Mouse (Mus musculus): ENCODE data around the gene Commd2. TPM values are rescaled to one million over a fixed set of nuclear protein-coding genes. Genes with fewer than 3 reads are reported as not detected.
A peak's percentile ranks its signal among the peaks of the same experiment; 100 is the strongest.

Commd2 gene
- polyA plus RNA-seq, 1 experiment: 26.9 TPM

GRCm38 (mm10) chr3:57664682-57665081 lies 13.2 kb upstream of the Commd2 start:
- Histone ChIP-seq H3K4me1 (ENCODE audit: control insufficient read depth, insufficient read depth, low read length) (no peaks in the 10 kb centered on the region), H3K4me3 (ENCODE audit: insufficient read depth, low read length) (no peak overlapping the region), H3K27ac (ENCODE audit: insufficient read depth, low read length) (no peak overlapping the region)
- TF ChIP-seq POLR2A (IDR thresholded peaks at IDR 0.05; ENCODE audit: extremely low read depth, insufficient read depth, low read length): no peak
- TF ChIP-seq CTCF (IDR thresholded peaks at IDR 0.05; ENCODE audit: extremely low read depth, insufficient read depth, low read length): no peak

GRCm38 (mm10) chr3:57663731-57664130 lies 12.2 kb upstream of the Commd2 start:
- no peaks in the 10 kb centered on the region for H3K4me1 ChIP-seq (ENCODE audit: control insufficient read depth, insufficient read depth, low read length)
- TF ChIP-seq POLR2A (IDR thresholded peaks at IDR 0.05; ENCODE audit: extremely low read depth, insufficient read depth, low read length) (no peak), CTCF (IDR thresholded peaks at IDR 0.05; ENCODE audit: extremely low read depth, insufficient read depth, low read length) (peak; percentile 29; the same call in 1 of the 2 replicates)
- no peak overlapping the region for H3K27ac ChIP-seq (ENCODE audit: insufficient read depth, low read length)
- H3K4me3 ChIP-seq (ENCODE audit: insufficient read depth, low read length): no peak overlapping the region

GRCm38 (mm10) chr3:57658608-57659007 lies 7.1 kb upstream of the Commd2 start:
- Histone ChIP-seq H3K4me1 (ENCODE audit: control insufficient read depth, insufficient read depth, low read length) (no peaks in the 10 kb centered on the region), H3K27ac (ENCODE audit: insufficient read depth, low read length) (no peak overlapping the region), H3K4me3 (ENCODE audit: insufficient read depth, low read length) (no peak overlapping the region)
- TF ChIP-seq CTCF (IDR thresholded peaks at IDR 0.05; ENCODE audit: extremely low read depth, insufficient read depth, low read length) (no peak), POLR2A (IDR thresholded peaks at IDR 0.05; ENCODE audit: extremely low read depth, insufficient read depth, low read length) (no peak)

- Histone ChIP-seq H3K4me3 (ENCODE audit: insufficient read depth, low read length) (no peak overlapping the region), H3K4me1 (ENCODE audit: control insufficient read depth, insufficient read depth, low read length) (peaks cover 1% of the 10 kb centered on the region; the same call in 1 of the 2 replicates), H3K27ac (ENCODE audit: insufficient read depth, low read length) (no peak overlapping the region)
- TF ChIP-seq CTCF (IDR thresholded peaks at IDR 0.05; ENCODE audit: extremely low read depth, insufficient read depth, low read length) (no peak), POLR2A (IDR thresholded peaks at IDR 0.05; ENCODE audit: extremely low read depth, insufficient read depth, low read length) (no peak)
These were observed 2.1 kb upstream of the Commd2 start for GRCm38 (mm10) chr3:57653646-57654045.

- no peak overlapping the region for H3K27ac ChIP-seq (ENCODE audit: insufficient read depth, low read length)
- peaks cover 1% of the 10 kb centered on the region; the same call in 1 of the 2 replicates for H3K4me1 ChIP-seq (ENCODE audit: control insufficient read depth, insufficient read depth, low read length)
- no peak overlapping the region; the same call in 1 of the 2 replicates for H3K4me3 ChIP-seq (ENCODE audit: insufficient read depth, low read length)
- TF ChIP-seq CTCF (IDR thresholded peaks at IDR 0.05; ENCODE audit: extremely low read depth, insufficient read depth, low read length): no peak
- TF ChIP-seq POLR2A (IDR thresholded peaks at IDR 0.05; ENCODE audit: extremely low read depth, insufficient read depth, low read length): no peak
These were observed 970 bp upstream of the Commd2 start for GRCm38 (mm10) chr3:57652485-57652884.

- Histone ChIP-seq H3K4me3 (ENCODE audit: insufficient read depth, low read length) (peak overlapping the region; percentile 98), H3K27ac (ENCODE audit: insufficient read depth, low read length) (no peak overlapping the region), H3K4me1 (ENCODE audit: control insufficient read depth, insufficient read depth, low read length) (peaks cover 1% of the 10 kb centered on the region; the same call in 1 of the 2 replicates)
- TF ChIP-seq POLR2A (IDR thresholded peaks at IDR 0.05; ENCODE audit: extremely low read depth, insufficient read depth, low read length) (no peak), CTCF (IDR thresholded peaks at IDR 0.05; ENCODE audit: extremely low read depth, insufficient read depth, low read length) (no peak)
These were observed 347 bp upstream of the Commd2 start for GRCm38 (mm10) chr3:57651865-57652259.

GRCm38 (mm10) chr3:57643191-57643590 lies 8.3 kb downstream of the Commd2 start:
- TF ChIP-seq POLR2A (IDR thresholded peaks at IDR 0.05; ENCODE audit: extremely low read depth, insufficient read depth, low read length): no peak
- no peak for TF ChIP-seq CTCF (IDR thresholded peaks at IDR 0.05; ENCODE audit: extremely low read depth, insufficient read depth, low read length)
- Histone ChIP-seq H3K27ac (ENCODE audit: insufficient read depth, low read length) (no peak overlapping the region), H3K4me1 (ENCODE audit: control insufficient read depth, insufficient read depth, low read length) (no peaks in the 10 kb centered on the region), H3K4me3 (ENCODE audit: insufficient read depth, low read length) (no peak overlapping the region)

- TF ChIP-seq CTCF (IDR thresholded peaks at IDR 0.05; ENCODE audit: extremely low read depth, insufficient read depth, low read length): no peak
- TF ChIP-seq POLR2A (IDR thresholded peaks at IDR 0.05; ENCODE audit: extremely low read depth, insufficient read depth, low read length): no peak
- H3K4me1 ChIP-seq (ENCODE audit: control insufficient read depth, insufficient read depth, low read length): peaks cover 4% of the 10 kb centered on the region; the same call in 1 of the 2 replicates
- H3K27ac ChIP-seq (ENCODE audit: insufficient read depth, low read length): no peak overlapping the region
- H3K4me3 ChIP-seq (ENCODE audit: insufficient read depth, low read length): no peak overlapping the region
These were observed 13.9 kb downstream of the Commd2 start for GRCm38 (mm10) chr3:57637596-57637995.

GRCm38 (mm10) chr3:57634763-57635487 lies 16.6 kb downstream of the Commd2 start:
- Histone ChIP-seq H3K4me3 (ENCODE audit: insufficient read depth, low read length) (no peak overlapping the region), H3K27ac (ENCODE audit: insufficient read depth, low read length) (peak overlapping the region; percentile 65; the same call in 1 of the 2 replicates), H3K4me1 (ENCODE audit: control insufficient read depth, insufficient read depth, low read length) (peaks cover 4% of the 10 kb centered on the region; the same call in 1 of the 2 replicates)
- no peak for TF ChIP-seq CTCF (IDR thresholded peaks at IDR 0.05; ENCODE audit: extremely low read depth, insufficient read depth, low read length)
- no peak for TF ChIP-seq POLR2A (IDR thresholded peaks at IDR 0.05; ENCODE audit: extremely low read depth, insufficient read depth, low read length)

GRCm38 (mm10) chr3:57626954-57627513 lies 24.5 kb downstream of the Commd2 start:
- TF ChIP-seq POLR2A (IDR thresholded peaks at IDR 0.05; ENCODE audit: extremely low read depth, insufficient read depth, low read length): no peak
- TF ChIP-seq CTCF (IDR thresholded peaks at IDR 0.05; ENCODE audit: extremely low read depth, insufficient read depth, low read length): no peak
- H3K27ac ChIP-seq (ENCODE audit: insufficient read depth, low read length): no peak overlapping the region
- no peak overlapping the region for H3K4me3 ChIP-seq (ENCODE audit: insufficient read depth, low read length)
- no peaks in the 10 kb centered on the region for H3K4me1 ChIP-seq (ENCODE audit: control insufficient read depth, insufficient read depth, low read length)
